Mouse (Mus musculus) cerebellum, adult 2 months (tissue): ENCODE data around the gene Chd2. TPM values are rescaled to one million over a fixed set of nuclear protein-coding genes. Genes with fewer than 3 reads are reported as not detected.
"Not testable (repeated sequence)": the region's sequence is repeated elsewhere in the genome, so short reads cannot be mapped to it uniquely, and the experiment has no call there.

ENCODE experiments used
- DNase-seq, 2 experiments: peaks; one replicate each; pipeline ENCODE4 v3.0.0; 2021
- H3K27ac ChIP-seq: fragments of 200-500 bp; 2 replicates; pipeline ENCODE4 v1.5.1; 2012; ENCODE audit warnings: low read length, control low read depth, inconsistent platforms; ENCODE audit not compliant: insufficient read depth
- H3K27me3 ChIP-seq: fragments of 200-500 bp; 2 replicates; pipeline ENCODE4 v1.6.1; 2012; ENCODE audit warnings: inconsistent platforms, mild to moderate bottlenecking, low read length, moderate library complexity; ENCODE audit not compliant: control insufficient read depth, insufficient read depth
- H3K4me1 ChIP-seq: fragments of 200-500 bp; 2 replicates; pipeline ENCODE4 v1.6.1; 2011; ENCODE audit warnings: low read length; ENCODE audit not compliant: control insufficient read depth, insufficient read depth
- H3K4me3 ChIP-seq: fragments of 200-500 bp; replicated peaks from 2 replicates; pipeline ENCODE3; 2011; ENCODE audit warnings: mild to moderate bottlenecking, low read depth, low read length, control low read depth; ENCODE audit not compliant: insufficient read depth
- CTCF ChIP-seq: fragments of 200-500 bp; IDR thresholded peaks from 2 replicates; pipeline ENCODE4 v1.5.1; 2011; ENCODE audit warnings: low read depth, mild to moderate bottlenecking, control low read depth, low read length, moderate library complexity, borderline replicate concordance; ENCODE audit not compliant: insufficient read depth
- POLR2A ChIP-seq: fragments of 200-500 bp; IDR thresholded peaks from 2 replicates; pipeline ENCODE4 v1.6.1; 2011; ENCODE audit warnings: low read length, control low read depth, borderline replicate concordance; ENCODE audit not compliant: insufficient read depth
- WGBS: fragments of 180-500 bp; shearing (Covaris S2); methylation state at CpG from one replicate; pipeline ENCODE4 v1.1.7; 2018; 5-methylcytosine and 5-hydroxymethylcytosine counted together
- polyA plus RNA-seq: library from polyadenylated mRNA; depleted of rRNA; stranded (reverse); fragments of >200 nt; gene quantifications from 2 replicates; pipeline ENCODE4 v1.2.3, GENCODE M21; 2012

Gene Chd2
- polyA plus RNA-seq, 1 experiment, result 49.2 TPM

DNA sequence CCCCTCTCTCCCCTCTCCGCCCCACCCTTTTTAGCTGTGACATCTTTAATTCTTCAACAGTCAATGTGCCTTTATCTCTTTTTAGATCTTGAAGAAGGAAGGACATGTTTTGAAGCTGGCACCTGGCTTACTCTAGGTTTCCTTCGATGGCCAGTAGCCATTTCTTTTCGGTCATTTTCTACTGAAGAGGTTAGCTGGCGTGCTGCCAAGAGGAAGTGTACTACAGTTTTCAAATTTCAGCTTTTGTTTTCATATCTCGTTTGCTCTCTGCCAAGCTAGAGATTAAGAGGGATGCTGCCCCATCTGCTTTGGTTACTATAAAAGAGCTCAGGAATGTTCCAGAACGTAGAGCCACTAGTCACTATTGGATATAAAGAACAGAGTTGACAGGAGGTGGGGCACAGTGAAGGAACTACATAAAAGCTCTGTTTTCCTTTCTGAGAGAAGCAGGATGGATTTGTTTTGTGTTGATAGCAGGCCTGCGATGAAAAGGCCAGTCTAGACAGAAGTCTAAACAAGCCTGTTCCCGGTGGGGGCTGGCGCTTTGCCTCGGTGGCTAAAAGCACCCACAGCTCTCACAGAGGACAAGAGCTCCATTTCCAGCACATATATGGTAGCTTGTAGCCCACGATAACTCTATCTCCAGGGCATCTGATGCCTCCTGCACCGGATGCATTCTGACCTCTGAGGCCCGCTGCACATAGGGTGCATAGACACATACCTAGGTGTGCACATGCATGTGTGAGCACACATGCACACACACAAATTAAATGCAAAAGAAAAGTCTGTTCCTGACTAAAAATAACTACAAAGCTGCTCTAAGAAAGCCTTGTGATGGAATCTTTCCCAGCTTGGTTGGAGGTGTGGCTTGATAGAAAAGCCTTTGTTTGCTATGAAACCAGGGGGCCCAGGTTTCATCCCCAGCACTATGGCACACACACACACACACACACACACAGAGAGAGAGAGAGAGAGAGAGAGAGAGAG, 42.7 kb upstream of the Chd2 start:
- H3K4me1 ChIP-seq, result peaks cover 13% of the 10 kb centered on the region
- DNase-seq, result no peak
- H3K27me3 ChIP-seq, result no peaks in the 10 kb centered on the region
- peak overlapping the region; percentile 57 for H3K27ac ChIP-seq
- WGBS, result 25% methylated on average over 13 of the region's 13 CpGs
- no peak overlapping the region for H3K4me3 ChIP-seq
- TF ChIP-seq CTCF, result no peak

DNA sequence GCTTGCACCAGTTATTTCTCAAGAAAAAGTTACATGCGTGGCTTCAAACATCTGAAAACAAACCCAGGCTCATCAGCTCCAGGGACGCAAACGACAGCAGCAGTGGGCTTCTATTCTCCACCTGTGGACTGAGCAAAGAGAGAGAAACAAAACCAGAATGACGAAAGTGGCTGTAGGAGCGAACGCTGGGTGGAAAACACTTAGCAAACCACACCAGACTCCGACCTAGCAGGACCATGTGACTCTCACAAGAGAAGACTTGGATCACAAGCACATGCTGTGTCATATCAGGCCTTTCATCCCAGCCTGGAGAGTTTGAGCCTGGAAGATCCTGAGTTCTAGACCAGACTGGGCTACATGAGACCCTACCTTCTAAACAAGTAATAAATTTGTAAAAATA, 41.8 kb upstream of the Chd2 start:
- H3K4me3 ChIP-seq, result no peak overlapping the region
- no peak for DNase-seq
- WGBS, result 90% methylated on average over 7 of the region's 7 CpGs
- no peaks in the 10 kb centered on the region for H3K27me3 ChIP-seq
- peaks cover 13% of the 10 kb centered on the region for H3K4me1 ChIP-seq
- TF ChIP-seq CTCF, result no peak
- TF ChIP-seq POLR2A, result no peak
- no peak overlapping the region for H3K27ac ChIP-seq

DNA sequence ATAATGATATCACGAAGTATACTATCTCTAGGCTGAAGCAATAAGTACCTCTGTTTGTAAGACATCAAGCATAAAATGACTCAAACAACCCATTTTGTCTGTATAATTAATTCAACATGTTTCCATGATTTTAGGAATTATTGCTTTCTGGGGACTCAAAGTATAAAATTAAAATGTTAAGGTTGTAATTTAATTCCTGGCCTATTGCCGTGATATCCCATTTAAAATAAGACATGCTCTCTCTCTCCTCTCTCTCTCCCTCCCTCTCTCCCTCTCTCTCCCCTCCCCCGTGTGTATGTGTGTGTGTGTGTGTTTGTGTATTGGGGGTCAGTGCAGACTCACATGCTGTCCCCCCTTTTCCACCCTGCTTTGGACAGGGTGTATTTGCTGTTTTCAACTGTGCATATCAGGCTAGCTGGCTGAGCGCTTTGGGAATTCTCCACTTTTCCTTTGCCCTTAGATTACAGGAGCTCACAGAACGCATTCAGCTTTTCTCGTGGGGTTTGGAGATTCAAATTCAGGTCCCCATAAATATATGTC, 40.3 kb upstream of the Chd2 start:
- no peaks in the 10 kb centered on the region for H3K27me3 ChIP-seq
- TF ChIP-seq POLR2A, result no peak
- no peak for TF ChIP-seq CTCF
- WGBS, result 90% methylated on average over 6 of the region's 6 CpGs
- no peak overlapping the region for H3K27ac ChIP-seq
- no peak for DNase-seq
- no peak overlapping the region for H3K4me3 ChIP-seq
- H3K4me1 ChIP-seq, result peaks cover 9% of the 10 kb centered on the region

DNA sequence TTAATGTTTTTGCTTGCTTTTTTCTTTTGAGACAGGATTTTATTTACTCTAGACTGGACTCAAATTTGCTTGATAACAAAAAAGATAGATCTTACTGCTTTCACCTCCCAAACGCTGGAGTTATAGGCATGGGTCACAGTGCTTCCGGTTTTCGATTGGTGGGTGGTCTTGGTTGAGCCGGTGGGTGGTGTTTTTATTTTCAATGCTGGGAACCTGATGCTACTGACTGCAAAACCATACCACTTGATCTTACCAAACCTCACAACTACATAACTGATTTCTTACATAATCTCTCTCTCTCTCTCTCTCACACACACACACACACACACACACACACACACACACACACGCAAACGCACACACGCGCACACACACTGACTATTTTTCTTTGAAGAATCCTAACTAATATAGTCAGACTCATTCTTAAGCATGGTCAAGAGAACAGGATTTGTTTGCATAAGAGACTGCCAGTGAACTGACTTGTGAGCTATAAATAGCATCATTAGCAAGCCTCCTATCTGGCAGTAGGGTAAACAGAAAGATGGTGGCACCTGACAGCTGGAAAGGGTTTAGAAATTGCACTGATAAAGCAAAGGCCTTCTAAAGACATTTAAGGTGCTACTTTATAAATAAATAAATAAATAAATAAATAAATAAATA, 37.6 kb upstream of the Chd2 start:
- H3K27me3 ChIP-seq, result no peaks in the 10 kb centered on the region
- H3K27ac ChIP-seq, result no peak overlapping the region
- 81% methylated on average over 8 of the region's 8 CpGs for WGBS
- H3K4me3 ChIP-seq, result no peak overlapping the region
- peaks cover 6% of the 10 kb centered on the region for H3K4me1 ChIP-seq
- DNase-seq, result no peak
- TF ChIP-seq CTCF (no peak), POLR2A (no peak)

DNA sequence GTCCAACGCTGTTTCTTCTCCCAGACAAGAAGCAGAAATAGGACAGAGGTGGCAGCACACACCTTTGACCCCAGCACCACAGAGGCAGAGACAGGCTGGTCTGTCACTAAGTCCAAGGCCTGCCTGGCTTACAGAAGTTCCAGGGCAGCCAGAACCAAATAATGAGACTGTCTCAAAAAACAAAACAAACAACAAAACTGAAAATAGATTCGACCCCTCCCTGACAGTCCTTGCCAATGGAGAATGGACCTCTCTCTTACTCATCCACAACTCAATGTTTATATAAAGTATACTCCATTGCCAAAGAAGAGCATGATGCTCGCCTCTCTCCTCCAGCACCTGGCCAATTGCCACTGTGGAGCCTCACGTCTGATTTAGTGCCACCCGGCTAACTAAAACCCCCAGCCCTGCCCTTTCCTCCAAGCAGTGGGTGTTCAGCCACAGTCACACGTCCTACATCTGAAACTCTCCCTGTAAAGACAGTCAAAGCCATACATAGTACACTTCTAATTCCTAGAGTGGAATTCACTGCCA, 36.3 kb upstream of the Chd2 start:
- Histone ChIP-seq H3K27ac (no peak overlapping the region), H3K4me1 (peaks cover 6% of the 10 kb centered on the region), H3K27me3 (no peaks in the 10 kb centered on the region), H3K4me3 (no peak overlapping the region)
- WGBS, result 63% methylated on average over 6 of the region's 6 CpGs
- DNase-seq, result no peak
- TF ChIP-seq CTCF (no peak), POLR2A (no peak)

DNA sequence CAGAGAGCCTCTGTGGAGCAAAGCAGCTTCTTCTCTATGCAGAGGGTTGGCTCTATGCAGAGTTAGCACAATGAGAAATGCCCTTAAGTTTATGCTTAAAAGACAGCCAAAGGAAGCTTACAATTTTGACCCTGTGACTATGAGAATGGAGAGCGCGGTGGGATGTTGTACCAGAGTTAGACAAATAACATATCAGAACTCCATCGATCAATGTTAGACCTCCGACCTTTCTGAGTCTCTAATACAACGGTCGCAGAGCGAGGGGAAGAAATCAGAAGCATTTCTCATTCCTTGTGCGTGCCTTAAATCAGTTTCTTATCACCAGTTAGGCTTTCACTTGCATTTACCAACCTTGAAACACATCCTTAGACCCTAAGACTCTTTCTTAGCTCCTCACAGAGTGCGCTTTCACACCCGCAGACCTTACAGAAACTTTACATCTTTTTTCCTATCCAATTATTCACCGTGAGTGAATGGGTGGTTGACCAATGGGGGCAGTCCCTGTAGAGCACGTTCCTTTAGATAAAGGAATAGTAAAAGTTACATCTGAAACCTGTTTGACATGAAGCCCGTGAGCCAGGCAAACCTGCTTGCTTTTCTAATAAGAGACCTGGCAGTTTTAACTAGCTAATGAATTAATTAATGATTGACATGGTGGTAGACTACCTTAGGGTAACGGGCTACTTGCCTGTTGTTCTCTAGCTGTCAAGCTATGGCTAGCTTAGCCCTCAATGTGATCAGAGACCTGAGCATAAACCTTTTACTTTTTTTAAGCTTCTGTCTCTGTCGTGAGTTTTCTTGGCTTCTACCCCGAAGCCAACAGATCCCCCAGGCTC, 34.7 kb upstream of the Chd2 start:
- Histone ChIP-seq H3K27me3 (no peaks in the 10 kb centered on the region), H3K4me1 (peaks cover 6% of the 10 kb centered on the region), H3K4me3 (no peak overlapping the region), H3K27ac (no peak overlapping the region)
- TF ChIP-seq POLR2A (no peak), CTCF (no peak)
- DNase-seq, result no peak
- 80% methylated on average over 16 of the region's 16 CpGs for WGBS

DNA sequence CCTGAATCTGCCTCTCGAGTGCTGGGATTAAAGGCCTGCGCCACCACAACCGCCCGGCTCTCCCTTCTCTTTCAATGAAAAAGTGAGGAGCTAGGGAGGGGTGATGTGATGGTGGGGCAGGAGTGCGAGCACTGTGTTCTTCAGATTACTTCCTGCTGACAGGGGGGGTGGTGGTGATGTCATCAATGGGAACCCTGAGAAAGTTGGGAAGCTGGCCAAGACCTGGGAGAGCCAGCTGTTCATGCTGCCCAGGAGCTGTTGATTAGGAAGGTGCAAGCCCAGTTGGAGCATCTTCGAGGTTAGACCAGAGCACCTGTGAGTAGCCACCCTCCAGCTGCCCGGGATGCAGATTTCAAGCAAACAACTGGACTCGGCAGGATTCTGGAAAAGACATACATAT, 33.6 kb upstream of the Chd2 start:
- TF ChIP-seq CTCF (no peak), POLR2A (no peak)
- H3K27me3 ChIP-seq, result no peaks in the 10 kb centered on the region
- no peak overlapping the region for H3K27ac ChIP-seq
- no peak overlapping the region for H3K4me3 ChIP-seq
- WGBS, result 72% methylated on average over 8 of the region's 8 CpGs
- peaks cover 6% of the 10 kb centered on the region for H3K4me1 ChIP-seq
- no peak for DNase-seq

DNA sequence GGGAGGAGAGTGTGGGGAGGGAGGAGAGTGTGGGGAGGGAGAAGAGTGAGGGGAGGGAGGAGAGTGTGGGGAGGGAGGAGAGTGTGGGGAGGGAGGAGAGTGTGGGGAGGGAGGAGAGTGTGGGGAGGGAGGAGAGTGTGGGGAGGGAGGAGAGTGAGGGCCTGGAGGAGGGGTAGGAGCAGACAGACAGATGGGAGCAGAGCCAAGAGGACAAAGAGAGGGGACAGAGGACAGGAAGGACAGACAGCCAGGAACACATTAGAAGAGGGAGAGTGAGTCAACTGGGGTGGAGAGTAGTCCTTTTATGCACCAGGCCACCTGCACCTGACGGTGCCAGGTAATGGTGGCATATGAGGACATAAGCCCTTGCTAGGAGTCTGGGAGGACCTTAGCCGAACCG, 33.0 kb upstream of the Chd2 start:
- 72% methylated on average over 3 of the region's 3 CpGs for WGBS
- not testable (repeated sequence) for H3K27me3 ChIP-seq, H3K27ac ChIP-seq, H3K4me3 ChIP-seq, H3K4me1 ChIP-seq, DNase-seq
